ENCODE assay signal across 33 mouse cellular contexts in the genomic region with DNA sequence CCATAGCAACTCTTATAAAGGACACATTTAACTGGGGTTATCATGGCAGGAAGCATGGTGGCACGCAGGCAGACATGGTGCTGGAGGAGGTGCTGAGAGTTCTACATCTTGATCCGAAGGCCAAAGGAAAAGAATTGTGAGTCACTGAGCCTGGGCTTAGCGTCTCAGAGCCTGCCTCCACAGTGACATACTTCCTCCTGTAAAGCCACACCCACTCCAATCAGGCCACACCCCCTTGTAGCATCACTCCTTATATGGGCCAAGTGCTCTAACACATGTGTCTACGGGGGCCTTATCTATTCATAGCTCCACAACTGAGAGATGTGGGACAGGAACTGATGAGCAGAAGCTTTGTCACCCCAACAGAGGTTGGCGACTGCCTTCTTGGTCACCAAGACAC.
DNase-seq lines count a peak whose midpoint lies in the region; ATAC-seq and TF ChIP-seq lines count a peak whose summit lies in the region.
"Had no signal": no experiment of that assay in that cellular context is flagged by ENCODE, and none has a peak within 500 bp of the region (broad histone marks: within the 10 kb centered on the region; RNA-seq: fewer than 3 reads in every experiment).

No protein-coding gene starts in this region.

- H3K4me3 ChIP-seq in intestine, embryonic 14.5 days (ENCODE audit: low read depth, low read length), result no peak overlapping the region
- no peak overlapping the region for H3K4me3 ChIP-seq in intestine, postnatal 0 days (ENCODE audit: low read depth, low read length)
- no peak overlapping the region for H3K4me3 ChIP-seq in forebrain, embryonic 14.5 days (ENCODE audit: low read depth, low read length)
- H3K4me3 ChIP-seq: gastrocnemius, adult 2 months; intestine, embryonic 15.5 days; left cerebral cortex, adult 2 months; limb, embryonic 13.5 days; liver, embryonic 13.5 days; neural tube, embryonic 12.5 days had no signal

- H3K36me3 ChIP-seq in intestine, embryonic 14.5 days (ENCODE audit: control insufficient read depth, insufficient read depth, low read length), result no peaks in the 10 kb centered on the region
- no peaks in the 10 kb centered on the region for H3K36me3 ChIP-seq in intestine, postnatal 0 days (ENCODE audit: control insufficient read depth, insufficient read depth)
- no peaks in the 10 kb centered on the region for H3K36me3 ChIP-seq in forebrain, embryonic 14.5 days (ENCODE audit: control insufficient read depth, insufficient read depth, low read length)
- H3K36me3 ChIP-seq: G1E; intestine, embryonic 15.5 days; limb, embryonic 13.5 days; liver, embryonic 13.5 days; neural tube, embryonic 12.5 days had no signal

- no peak for TF ChIP-seq CTCF in intestine, postnatal 0 days (IDR thresholded peaks at IDR 0.05; ENCODE audit: low read depth)

- H3K27ac ChIP-seq in intestine, embryonic 14.5 days (ENCODE audit: low read depth), result no peak overlapping the region
- H3K27ac ChIP-seq in intestine, postnatal 0 days (ENCODE audit: low read depth, low read length), result no peak overlapping the region
- no peak overlapping the region for H3K27ac ChIP-seq in forebrain, embryonic 14.5 days (ENCODE audit: low read depth, low read length)
- H3K27ac ChIP-seq: intestine, embryonic 15.5 days; left cerebral cortex, adult 2 months; limb, embryonic 13.5 days; liver, embryonic 13.5 days; macrophage; neural tube, embryonic 12.5 days had no signal

- H3K27me3 ChIP-seq in intestine, embryonic 14.5 days (replicated peaks; ENCODE audit: control insufficient read depth, insufficient read depth, low read length), result no peaks in the 10 kb centered on the region
- H3K27me3 ChIP-seq in intestine, postnatal 0 days (replicated peaks; ENCODE audit: control insufficient read depth, insufficient read depth, low read length), result no peaks in the 10 kb centered on the region
- no peaks in the 10 kb centered on the region for H3K27me3 ChIP-seq in forebrain, embryonic 14.5 days (replicated peaks; ENCODE audit: control insufficient read depth, insufficient read depth, low read length)
- H3K27me3 ChIP-seq: CH12.LX; intestine, embryonic 15.5 days; limb, embryonic 13.5 days; liver, embryonic 13.5 days; neural tube, embryonic 12.5 days; Patski had no signal

- ATAC-seq in intestine, embryonic 14.5 days (replicated peaks; ENCODE audit: low FRiP score, low TSS enrichment, low read depth), result 0 out of 2 replicates have a peak, but pooled peaks have one; percentile 40
- ATAC-seq in intestine, postnatal 0 days, result no peak
- ATAC-seq in megakaryocyte progenitor cell, adult 5-6 weeks (replicated peaks; ENCODE audit: poor library complexity), result peak; percentile 61
- ATAC-seq in forebrain, embryonic 14.5 days, result no peak
- ATAC-seq: forebrain, embryonic 16.5 days; hindbrain, embryonic 16.5 days; intestine, embryonic 15.5 days; lung, postnatal 0 days; midbrain, embryonic 16.5 days; Patski had no signal

- no peak overlapping the region for H3K9ac ChIP-seq in intestine, embryonic 14.5 days (ENCODE audit: low read length)
- H3K9ac ChIP-seq in intestine, postnatal 0 days (ENCODE audit: low read depth, low read length), result no peak overlapping the region
- H3K9ac ChIP-seq in forebrain, embryonic 14.5 days (ENCODE audit: low read length), result no peak overlapping the region
- H3K9ac ChIP-seq: intestine, embryonic 15.5 days; limb, embryonic 13.5 days; liver, embryonic 13.5 days; neural tube, embryonic 12.5 days had no signal

- H3K9me3 ChIP-seq in intestine, embryonic 14.5 days (ENCODE audit: control insufficient read depth, low read length), result no peaks in the 10 kb centered on the region
- H3K9me3 ChIP-seq in intestine, postnatal 0 days (ENCODE audit: control insufficient read depth), result no peaks in the 10 kb centered on the region
- H3K9me3 ChIP-seq in forebrain, embryonic 14.5 days (replicated peaks; ENCODE audit: control insufficient read depth, low read length), result no peaks in the 10 kb centered on the region
- H3K9me3 ChIP-seq: intestine, embryonic 15.5 days; limb, embryonic 13.5 days; liver, embryonic 13.5 days; neural tube, embryonic 12.5 days had no signal

- WGBS in intestine, embryonic 14.5 days, result 94% methylated on average over 5 of the region's 5 CpGs
- 93% methylated on average over 5 of the region's 5 CpGs for WGBS in intestine, postnatal 0 days
- 98% methylated on average over 5 of the region's 5 CpGs for WGBS in forebrain, embryonic 14.5 days

- 0 out of 2 replicates have a peak, but pooled peaks cover 6% of the 10 kb centered on the region for H3K4me1 ChIP-seq in intestine, embryonic 14.5 days (replicated peaks; ENCODE audit: control insufficient read depth, insufficient read depth, low read length)
- no peaks in the 10 kb centered on the region for H3K4me1 ChIP-seq in intestine, postnatal 0 days (replicated peaks; ENCODE audit: control insufficient read depth, insufficient read depth, low read length)
- H3K4me1 ChIP-seq in forebrain, embryonic 14.5 days (ENCODE audit: control insufficient read depth, insufficient read depth, low read length), result no peaks in the 10 kb centered on the region
- H3K4me1 ChIP-seq: liver, embryonic 13.5 days; neural tube, embryonic 12.5 days had no signal

- H3K4me2 ChIP-seq in intestine, embryonic 14.5 days (ENCODE audit: low read length), result no peak overlapping the region
- no peak overlapping the region for H3K4me2 ChIP-seq in intestine, postnatal 0 days (replicated peaks; ENCODE audit: low read depth)
- no peak overlapping the region for H3K4me2 ChIP-seq in forebrain, embryonic 14.5 days (ENCODE audit: low read length)
- H3K4me2 ChIP-seq: intestine, embryonic 15.5 days; limb, embryonic 13.5 days; liver, embryonic 13.5 days; midbrain, embryonic 11.5 days; neural tube, embryonic 12.5 days had no signal

- DNase-seq in intestine, embryonic 14.5 days (ENCODE audit: low spot score), result no peak
- DNase-seq in A20 (ENCODE audit: low read depth, low spot score) (peak; percentile 3), R1 (ENCODE audit: low read depth, low spot score) (peak; percentile 91)
- DNase-seq in neural tube, embryonic 10.5 days (ENCODE audit: extremely low spot score, low spot score), result no peak
- DNase-seq in kidney, adult 11 months, result no peak
- no peak for DNase-seq in forebrain, embryonic 14.5 days (ENCODE audit: low spot score)
- DNase-seq: adrenal gland, adult 2 months; adrenal gland, postnatal 36 days; cerebellum, postnatal 14 days; gastrocnemius, adult 2 months; gastrocnemius, postnatal 36 days; heart, postnatal 14 days; kidney, adult 9 months; kidney, postnatal 10 days; liver, embryonic 13.5 days; lung, adult 18-20 months; thymus, adult 18-20 months; thymus, postnatal 25 days had no signal

Comparison
In these comparisons a context has a peak if more than half of its experiments do, and no peak if none do; other contexts are left out.
1. ATAC-seq: peak in intestine, embryonic 14.5 days (single experiment) and megakaryocyte progenitor cell, adult 5-6 weeks (single experiment); none in intestine, postnatal 0 days (single experiment) and forebrain, embryonic 14.5 days (single experiment).
2. DNase-seq: peak in A20 (single experiment) and R1 (single experiment); none in intestine, embryonic 14.5 days (single experiment), neural tube, embryonic 10.5 days (single experiment), kidney, adult 11 months (single experiment) and forebrain, embryonic 14.5 days (single experiment).